Mouse (Mus musculus) erythroblast, embryonic 14.5 days (primary cell): ENCODE measurements around the gene Vamp1.

Experiments
- GATA1 ChIP-seq: IDR thresholded peaks from 2 replicates; pipeline ENCODE4 v1.6.1; 2012; ENCODE audit warnings: low read length, inconsistent platforms, mixed read lengths
- TAL1 ChIP-seq: IDR thresholded peaks from 3 replicates; pipeline ENCODE4 v1.6.1; 2012; ENCODE audit warnings: low read length, inconsistent platforms, mixed read lengths

- no peak for TF ChIP-seq GATA1
- no peak for TF ChIP-seq TAL1
Measured at GRCm38 (mm10) chr6:125265239-125265638, 49.9 kb downstream of the Vamp1 start.
